Mouse (Mus musculus): Measurements from ENCODE around the gene Gm8356. TPM values are rescaled to one million over a fixed set of nuclear protein-coding genes. Genes with fewer than 3 reads are reported as not detected.

Gene Gm8356
- polyA plus RNA-seq (2017; shearing (Covaris generic)), result under 1 TPM in 1 of 2 experiments, not detected in 1; 0.31 TPM

GRCm38 (mm10) chr14:6537190-6537589, at the start of gene Gm8356:
TSS of gene Gm8356 (minus strand) at chr14:6537290.

Other genes starting within 250 kb of the Gm8356 start
- under 1 TPM in 1 of 2 experiments, not detected in 1; 0.34 TPM for gene Gm21103, start 232.4 kb downstream of the Gm8356 start, polyA plus RNA-seq (2017; shearing (Covaris generic))
- gene Gm3618, start 193.6 kb downstream of the Gm8356 start, polyA plus RNA-seq (2017; shearing (Covaris generic)), result not detected
- gene Gm16440, start 147.0 kb downstream of the Gm8356 start, polyA plus RNA-seq (2017; shearing (Covaris generic)), result not detected
- 1 to 10 TPM in 1 of 2 experiments, under 1 TPM in 1; 0.24 to 1.6 TPM for gene Gm3591, start 124.8 kb downstream of the Gm8356 start, polyA plus RNA-seq (2017; shearing (Covaris generic))
- not detected for gene Gm3594, start 92.7 kb downstream of the Gm8356 start, polyA plus RNA-seq (2017; shearing (Covaris generic))
- gene Gm3629, start 53.3 kb upstream of the Gm8356 start, polyA plus RNA-seq (2017; shearing (Covaris generic)), result not detected
- gene Gm3460, start 85.1 kb upstream of the Gm8356 start, polyA plus RNA-seq (2017; shearing (Covaris generic)), result not detected
- gene Gm10251, start 146.9 kb upstream of the Gm8356 start, polyA plus RNA-seq (2017; shearing (Covaris generic)), result under 1 TPM in 1 of 2 experiments, not detected in 1; 0.27 TPM
- gene Gm8050, start 183.0 kb upstream of the Gm8356 start, polyA plus RNA-seq (2017; shearing (Covaris generic)), result not detected
- 1 to 10 TPM; 6.9 to 7.5 TPM for gene Gm3636, start 205.0 kb upstream of the Gm8356 start, polyA plus RNA-seq (2017; shearing (Covaris generic))
- gene Gm8362, start 237.1 kb upstream of the Gm8356 start, polyA plus RNA-seq (2017; shearing (Covaris generic)), result under 1 TPM in 1 of 2 experiments, not detected in 1; 0.44 TPM

All from activated CD4-positive, CD25-positive, alpha-beta regulatory T cell (primary cell).